Mouse (Mus musculus): Measurements from ENCODE around the gene Mrps2.

DNA sequence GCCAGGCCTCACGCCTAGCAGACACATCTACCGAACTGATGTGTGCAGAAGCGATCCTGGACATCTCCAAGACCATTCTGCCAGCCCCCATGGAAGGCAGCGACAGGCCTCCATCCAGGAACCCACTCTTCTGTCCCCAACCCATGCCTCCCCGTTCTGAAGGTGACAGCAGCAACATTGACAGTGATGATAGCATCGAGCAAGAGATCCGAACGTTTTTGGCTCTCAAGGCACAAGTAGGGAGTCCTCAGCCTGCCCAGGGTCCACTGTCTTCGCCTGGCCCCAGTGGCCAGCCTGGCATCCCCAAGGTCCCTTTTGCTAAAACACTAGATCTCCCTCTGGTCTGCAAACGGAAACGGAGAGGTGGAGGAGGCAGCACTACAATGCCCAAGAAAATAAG lies 16.2 kb upstream of the Mrps2 start:
- TF ChIP-seq TCF12 (IDR thresholded peaks at IDR 0.05; ENCODE audit: insufficient read depth, poor library complexity, severe bottlenecking) (no peak), USF1 (IDR thresholded peaks at IDR 0.05; ENCODE audit: low read depth) (no peak), POLR2AphosphoS2 (IDR thresholded peaks at IDR 0.05; ENCODE audit: insufficient read length, low read depth) (no peak), POLR2A (IDR thresholded peaks at IDR 0.05; ENCODE audit: insufficient read length, low read depth) (no peak), MYOD1 (IDR thresholded peaks at IDR 0.05; ENCODE audit: control insufficient read depth in 1 of 3, insufficient read length in 2 of 3, low read depth in 2 of 3) (no peak), MAX (IDR thresholded peaks at IDR 0.05; ENCODE audit: low read depth) (no peak), MYOG (IDR thresholded peaks at IDR 0.05; ENCODE audit: control insufficient read depth in 1 of 3, insufficient read depth in 1 of 3, insufficient read length in 2 of 3, low read depth in 2 of 3) (no peak)

Data from myocyte (in vitro differentiated cells).